Mouse (Mus musculus): Measurements from ENCODE around the gene Denr. TPM values are rescaled to one million over a fixed set of nuclear protein-coding genes. Genes with fewer than 3 reads are reported as not detected.

The Denr gene
- polyA plus RNA-seq (2016; fragmentation: Nextera tagmentation; extraction: Ambion mirVana), result 162 and 169 TPM in 2 replicates

- WGBS, result under 1% methylated on average over 60 of the region's 61 CpGs
- Histone ChIP-seq H3K4me2 (replicated peaks) (peak within 1 kb of the TSS; percentile 95), H3K27me3 (no peaks in the 10 kb centered on the region), H3K36me3 (peaks cover 35% of the 10 kb centered on the region), H3K9me3 (no peaks in the 10 kb centered on the region), H3K4me3 (peak within 1 kb of the TSS; percentile 75), H3K9ac (peak within 1 kb of the TSS; percentile 92), H3K4me1 (peaks cover 14% of the 10 kb centered on the region), H3K27ac (peak within 1 kb of the TSS; percentile 80)
- peak; percentile 95 for ATAC-seq (ENCODE audit: insufficient number of reproducible peaks, insufficient read depth, low FRiP score, low TSS enrichment)
Measured at GRCm38 (mm10) chr5:123906976-123907630, at the start of gene Denr. Denr (plus strand) TSS chr5:123907175.

GRCm38 (mm10) chr5:123858798-123859197, 48.2 kb upstream of the Denr start:
- no peak overlapping the region for H3K27ac ChIP-seq
- H3K36me3 ChIP-seq, result no peaks in the 10 kb centered on the region
- H3K4me3 ChIP-seq, result no peak overlapping the region
- no peaks in the 10 kb centered on the region for H3K27me3 ChIP-seq
- no peaks in the 10 kb centered on the region for H3K9me3 ChIP-seq
- WGBS, result 61% methylated on average over 11 of the region's 11 CpGs
- H3K4me1 ChIP-seq, result 0 out of 2 replicates have a peak, but pooled peaks cover 5% of the 10 kb centered on the region
- no peak overlapping the region for H3K4me2 ChIP-seq (replicated peaks)
- H3K9ac ChIP-seq, result no peak overlapping the region
- ATAC-seq (ENCODE audit: insufficient number of reproducible peaks, insufficient read depth, low FRiP score, low TSS enrichment), result no peak

GRCm38 (mm10) chr5:123862374-123863350, 44.3 kb upstream of the Denr start:
- 82% methylated on average over 15 of the region's 15 CpGs for WGBS
- H3K27ac ChIP-seq, result no peak overlapping the region
- ATAC-seq (ENCODE audit: insufficient number of reproducible peaks, insufficient read depth, low FRiP score, low TSS enrichment), result no peak

GRCm38 (mm10) chr5:123863934-123864333, 43.0 kb upstream of the Denr start:
- 86% methylated on average over 14 of the region's 14 CpGs for WGBS

More at GRCm38 (mm10) chr5:123862374-123863350, 44.3 kb upstream of the Denr start:
- Histone ChIP-seq H3K9me3 (no peaks in the 10 kb centered on the region), H3K36me3 (no peaks in the 10 kb centered on the region), H3K4me2 (replicated peaks) (no peak overlapping the region), H3K9ac (no peak overlapping the region), H3K4me1 (0 out of 2 replicates have a peak, but pooled peaks cover 5% of the 10 kb centered on the region), H3K4me3 (no peak overlapping the region), H3K27me3 (no peaks in the 10 kb centered on the region)

GRCm38 (mm10) chr5:123865365-123865764, 41.6 kb upstream of the Denr start, which contains the start of gene Hcar2:
Hcar2 (minus strand) TSS chr5:123865499.
- Histone ChIP-seq H3K4me2 (replicated peaks) (no peak within 1 kb of the TSS), H3K4me1 (no peaks in the 10 kb centered on the region), H3K36me3 (no peaks in the 10 kb centered on the region), H3K4me3 (no peak within 1 kb of the TSS), H3K27me3 (no peaks in the 10 kb centered on the region), H3K27ac (no peak within 1 kb of the TSS), H3K9me3 (no peaks in the 10 kb centered on the region), H3K9ac (no peak within 1 kb of the TSS)
- ATAC-seq (ENCODE audit: insufficient number of reproducible peaks, insufficient read depth, low FRiP score, low TSS enrichment), result no peak
- 79% methylated on average over 12 of the region's 12 CpGs for WGBS

More at GRCm38 (mm10) chr5:123863934-123864333, 43.0 kb upstream of the Denr start:
- no peak for ATAC-seq (ENCODE audit: insufficient number of reproducible peaks, insufficient read depth, low FRiP score, low TSS enrichment)
- no peaks in the 10 kb centered on the region for H3K27me3 ChIP-seq
- H3K4me1 ChIP-seq, result 0 out of 2 replicates have a peak, but pooled peaks cover 5% of the 10 kb centered on the region
- no peak overlapping the region for H3K9ac ChIP-seq
- no peaks in the 10 kb centered on the region for H3K36me3 ChIP-seq
- H3K27ac ChIP-seq, result no peak overlapping the region
- no peak overlapping the region for H3K4me3 ChIP-seq
- no peak overlapping the region for H3K4me2 ChIP-seq (replicated peaks)
- no peaks in the 10 kb centered on the region for H3K9me3 ChIP-seq

GRCm38 (mm10) chr5:123866457-123866856, 40.5 kb upstream of the Denr start:
- Histone ChIP-seq H3K27me3 (no peaks in the 10 kb centered on the region), H3K4me3 (no peak overlapping the region), H3K9ac (no peak overlapping the region), H3K9me3 (no peaks in the 10 kb centered on the region), H3K36me3 (no peaks in the 10 kb centered on the region), H3K4me2 (replicated peaks) (no peak overlapping the region), H3K4me1 (no peaks in the 10 kb centered on the region), H3K27ac (no peak overlapping the region)
- WGBS, result 81% methylated on average over 4 of the region's 4 CpGs
- ATAC-seq (ENCODE audit: insufficient number of reproducible peaks, insufficient read depth, low FRiP score, low TSS enrichment), result no peak

GRCm38 (mm10) chr5:123869615-123870014, 37.4 kb upstream of the Denr start:
- Histone ChIP-seq H3K27ac (no peak overlapping the region), H3K4me3 (no peak overlapping the region), H3K9ac (no peak overlapping the region), H3K36me3 (no peaks in the 10 kb centered on the region), H3K9me3 (no peaks in the 10 kb centered on the region), H3K27me3 (no peaks in the 10 kb centered on the region), H3K4me2 (replicated peaks) (no peak overlapping the region), H3K4me1 (no peaks in the 10 kb centered on the region)
- 79% methylated on average over 4 of the region's 4 CpGs for WGBS
- ATAC-seq (ENCODE audit: insufficient number of reproducible peaks, insufficient read depth, low FRiP score, low TSS enrichment), result no peak

- no peak for ATAC-seq (ENCODE audit: insufficient number of reproducible peaks, insufficient read depth, low FRiP score, low TSS enrichment)
- no peaks in the 10 kb centered on the region for H3K36me3 ChIP-seq
- H3K9me3 ChIP-seq, result no peaks in the 10 kb centered on the region
- H3K4me1 ChIP-seq, result no peaks in the 10 kb centered on the region; the same call in 1 of the 2 replicates
- no peak overlapping the region for H3K9ac ChIP-seq
- H3K27ac ChIP-seq, result no peak overlapping the region
- no peak overlapping the region for H3K4me3 ChIP-seq
- WGBS, result 90% methylated on average over 5 of the region's 5 CpGs
- H3K4me2 ChIP-seq (replicated peaks), result no peak overlapping the region
- H3K27me3 ChIP-seq, result no peaks in the 10 kb centered on the region
Measured at GRCm38 (mm10) chr5:123874177-123874576, 32.8 kb upstream of the Denr start.

- H3K9ac ChIP-seq, result no peak overlapping the region
- H3K27ac ChIP-seq, result no peak overlapping the region
Measured at GRCm38 (mm10) chr5:123878056-123878455, 28.9 kb upstream of the Denr start.

GRCm38 (mm10) chr5:123879928-123880327, 27.0 kb upstream of the Denr start, which contains the start of gene Hcar1:
Hcar1 (minus strand) TSS chr5:123880020.
- Histone ChIP-seq H3K4me2 (replicated peaks) (0 out of 2 replicates have a peak within 1 kb of the TSS, but pooled peaks have one; percentile 7), H3K9me3 (no peaks in the 10 kb centered on the region), H3K27ac (no peak within 1 kb of the TSS), H3K9ac (peak within 1 kb of the TSS; percentile 27; the same call in 1 of the 2 replicates), H3K27me3 (no peaks in the 10 kb centered on the region), H3K4me1 (peaks cover 9% of the 10 kb centered on the region), H3K36me3 (no peaks in the 10 kb centered on the region), H3K4me3 (no peak within 1 kb of the TSS)
- 53% methylated on average over 12 of the region's 12 CpGs for WGBS
- ATAC-seq (ENCODE audit: insufficient number of reproducible peaks, insufficient read depth, low FRiP score, low TSS enrichment), result no peak

More at GRCm38 (mm10) chr5:123878056-123878455, 28.9 kb upstream of the Denr start:
- Histone ChIP-seq H3K27me3 (no peaks in the 10 kb centered on the region), H3K4me2 (replicated peaks) (0 out of 2 replicates have a peak overlapping the region, but pooled peaks have one; percentile 13), H3K36me3 (no peaks in the 10 kb centered on the region), H3K4me3 (no peak overlapping the region), H3K4me1 (peaks cover 9% of the 10 kb centered on the region), H3K9me3 (no peaks in the 10 kb centered on the region)
- ATAC-seq (ENCODE audit: insufficient number of reproducible peaks, insufficient read depth, low FRiP score, low TSS enrichment), result no peak
- WGBS, result 51% methylated on average over 14 of the region's 14 CpGs

GRCm38 (mm10) chr5:123880778-123881177, 26.2 kb upstream of the Denr start:
- Histone ChIP-seq H3K36me3 (no peaks in the 10 kb centered on the region), H3K9me3 (no peaks in the 10 kb centered on the region), H3K27ac (no peak overlapping the region), H3K4me1 (peaks cover 9% of the 10 kb centered on the region), H3K9ac (no peak overlapping the region), H3K4me2 (replicated peaks) (no peak overlapping the region), H3K4me3 (no peak overlapping the region), H3K27me3 (no peaks in the 10 kb centered on the region)
- no peak for ATAC-seq (ENCODE audit: insufficient number of reproducible peaks, insufficient read depth, low FRiP score, low TSS enrichment)
- 85% methylated on average over 14 of the region's 14 CpGs for WGBS
